Mouse (Mus musculus): ENCODE measurements around the gene Pacsin3. TPM values are rescaled to one million over a fixed set of nuclear protein-coding genes. Genes with fewer than 3 reads are reported as not detected.
"Not testable (repeated sequence)": the region's sequence is repeated elsewhere in the genome, so short reads cannot be mapped to it uniquely, and the experiment has no call there.

Pacsin3 gene
- total RNA-seq (2021) = 100 to 1,000 TPM; 106 to 109 TPM
- long read RNA-seq, experiment 1, transcript Pacsin3-201 (11 exons, 1,862 nt) = major isoform, 12 of 160 reads
- long read RNA-seq, experiment 1, transcript Pacsin3-202 (10 exons, 1,867 nt) = minor isoform, 7 of 160 reads
- long read RNA-seq, experiment 1, transcript Pacsin3-215 (11 exons, 1,859 nt) = minor isoform, 5 of 160 reads
- long read RNA-seq, experiment 1, partial matches to known transcripts = 55 of 160 reads
- long read RNA-seq, experiment 1, other reads (novel, unspliced or antisense) = 79 of 160 reads
- long read RNA-seq, experiment 2, transcript Pacsin3-201 (11 exons, 1,862 nt) = major isoform, 8 of 111 reads
- long read RNA-seq, experiment 2, transcript Pacsin3-202 (10 exons, 1,867 nt) = minor isoform, 6 of 111 reads
- long read RNA-seq, experiment 2, partial matches to known transcripts = 53 of 111 reads
- long read RNA-seq, experiment 2, other reads (novel, unspliced or antisense) = 39 of 111 reads

DNA sequence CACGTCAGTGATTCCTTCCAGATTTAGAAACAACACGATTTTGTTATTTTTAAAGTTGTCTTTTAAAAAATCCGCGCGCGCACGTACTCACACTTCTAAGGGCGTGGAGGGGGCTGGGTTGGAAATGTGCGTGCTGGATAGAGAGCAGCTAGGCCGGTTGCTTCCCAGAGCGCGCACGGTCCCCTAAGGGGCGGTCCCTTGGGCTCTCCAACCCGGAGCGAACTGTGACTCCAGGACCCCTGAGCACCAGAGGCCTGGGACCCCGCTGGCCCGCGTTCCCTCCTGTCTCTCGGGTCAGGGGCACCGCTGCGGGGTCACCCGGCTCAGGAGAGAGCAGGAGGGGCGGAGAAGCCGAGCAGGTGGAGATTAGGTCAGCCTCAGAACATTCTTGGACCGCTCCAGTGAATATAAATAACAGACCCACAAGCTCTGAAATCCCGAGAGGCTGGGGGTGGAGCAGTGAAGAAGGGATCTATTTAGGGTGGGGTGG, at the start of gene Pacsin3:
Pacsin3 (plus strand) TSS at position 294 of the 490 bp plus-strand sequence.
- DNase-seq = peak; percentile 49 to 50
- intact Hi-C loops (cut with DNase I) = no loop called here

- no peak for DNase-seq
- intact Hi-C loops (cut with DNase I) = no loop called here
Measured at GRCm38 (mm10) chr2:91206254-91206775, 49.4 kb upstream of the Pacsin3 start.

DNA sequence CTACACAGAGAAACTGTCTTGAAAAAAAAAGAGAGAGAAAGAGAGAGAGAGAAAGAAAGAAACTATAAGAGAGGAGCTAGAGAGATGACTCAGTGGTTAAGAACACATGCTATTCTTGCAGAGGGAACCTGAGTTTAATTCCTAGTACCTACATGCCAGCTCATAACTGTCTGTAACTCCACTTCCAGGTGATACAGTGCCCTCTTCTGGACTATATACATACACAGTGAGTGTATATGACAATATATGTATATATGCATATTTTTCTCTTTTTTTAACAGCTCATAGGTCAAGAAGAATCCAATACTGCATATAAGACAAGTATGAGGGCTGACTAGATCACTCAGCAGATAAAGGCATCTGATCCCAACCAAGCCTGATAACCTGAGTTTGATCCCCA, 42.4 kb upstream of the Pacsin3 start:
- DNase-seq = no peak
- intact Hi-C loops (cut with DNase I) = no loop called here

GRCm38 (mm10) chr2:91217032-91217431, 38.7 kb upstream of the Pacsin3 start:
- intact Hi-C loops (cut with DNase I) = no loop called here
- no peak for DNase-seq

GRCm38 (mm10) chr2:91220501-91220900, 35.3 kb upstream of the Pacsin3 start:
- no peak for DNase-seq
- intact Hi-C loops (cut with DNase I) = no loop called here

- DNase-seq = no peak
- intact Hi-C loops (cut with DNase I) = no loop called here
Measured at GRCm38 (mm10) chr2:91223614-91224013, 32.1 kb upstream of the Pacsin3 start.

DNA sequence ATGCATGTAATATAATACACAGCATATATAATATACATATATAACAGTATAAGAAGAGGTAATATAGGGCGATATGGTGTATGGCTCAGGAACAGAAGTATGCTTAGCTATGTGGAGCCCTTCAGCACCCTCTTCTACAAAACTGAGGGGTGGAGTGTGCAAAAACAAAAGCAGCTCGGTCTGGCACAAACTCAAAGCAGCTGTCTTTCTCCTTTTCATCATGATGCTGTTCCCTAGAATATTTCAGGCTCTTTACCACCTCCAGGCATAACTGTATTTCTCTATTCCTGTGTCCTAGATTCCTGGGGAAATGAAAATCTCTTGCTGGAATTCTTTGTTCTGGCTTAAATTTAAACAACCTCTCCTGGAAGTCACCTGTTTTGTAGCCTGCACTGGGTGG, 26.0 kb upstream of the Pacsin3 start:
- DNase-seq = no peak
- intact Hi-C loops (cut with DNase I) = no loop called here

DNA sequence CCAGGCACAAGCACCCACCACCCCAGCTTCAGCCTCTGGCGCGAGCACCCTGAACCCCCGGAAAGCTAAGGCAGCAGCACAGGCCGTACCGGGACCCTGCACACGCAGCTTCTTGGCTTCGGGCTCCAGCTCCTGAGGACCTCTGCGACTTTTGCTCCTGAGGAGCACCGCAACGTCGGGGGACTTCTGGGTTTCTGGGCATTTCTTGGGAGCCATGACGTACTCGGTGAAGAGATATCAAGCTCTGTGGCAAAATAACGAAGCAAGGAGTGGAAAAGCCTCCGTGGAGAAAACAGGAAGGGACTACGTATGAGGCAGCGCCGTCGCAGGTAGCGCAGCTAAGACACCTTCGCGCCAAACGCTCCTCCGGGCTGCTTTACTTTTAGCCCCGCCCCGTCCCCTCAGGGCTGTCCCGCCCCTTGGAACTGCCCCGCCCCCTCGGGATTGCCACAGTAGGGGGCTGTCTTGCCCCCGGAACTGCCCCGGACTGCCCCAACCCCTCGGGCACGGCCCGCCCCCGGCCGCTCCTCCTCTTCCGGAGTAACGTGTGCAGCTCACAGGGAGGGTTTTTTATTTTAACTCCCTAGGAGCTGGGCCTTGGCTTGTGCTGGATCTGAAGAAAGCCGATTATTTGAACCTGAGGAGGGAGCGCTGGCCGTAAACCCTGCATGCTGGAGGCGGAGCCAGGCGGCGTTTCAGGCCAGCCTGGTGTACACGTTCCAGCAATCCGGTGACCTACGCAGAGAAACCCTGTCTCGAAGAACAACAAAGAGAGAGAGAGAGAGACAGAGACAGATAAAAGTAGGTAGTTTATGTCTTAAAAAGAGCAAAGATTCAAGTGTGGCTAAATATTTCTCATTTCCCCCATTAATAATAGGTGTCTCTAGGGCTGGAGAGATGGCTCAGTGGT, 18.9 kb upstream of the Pacsin3 start, which contains the start of gene Ddb2:
Ddb2 (minus strand) TSS at position 382 of the 910 bp plus-strand sequence.
- intact Hi-C loops (cut with DNase I) = loop anchor here (5.0 kb wide), 1 partner anchor 120 kb away; the partner anchor contains the start of gene Mybpc3
- DNase-seq = peak; percentile 94 to 95

DNA sequence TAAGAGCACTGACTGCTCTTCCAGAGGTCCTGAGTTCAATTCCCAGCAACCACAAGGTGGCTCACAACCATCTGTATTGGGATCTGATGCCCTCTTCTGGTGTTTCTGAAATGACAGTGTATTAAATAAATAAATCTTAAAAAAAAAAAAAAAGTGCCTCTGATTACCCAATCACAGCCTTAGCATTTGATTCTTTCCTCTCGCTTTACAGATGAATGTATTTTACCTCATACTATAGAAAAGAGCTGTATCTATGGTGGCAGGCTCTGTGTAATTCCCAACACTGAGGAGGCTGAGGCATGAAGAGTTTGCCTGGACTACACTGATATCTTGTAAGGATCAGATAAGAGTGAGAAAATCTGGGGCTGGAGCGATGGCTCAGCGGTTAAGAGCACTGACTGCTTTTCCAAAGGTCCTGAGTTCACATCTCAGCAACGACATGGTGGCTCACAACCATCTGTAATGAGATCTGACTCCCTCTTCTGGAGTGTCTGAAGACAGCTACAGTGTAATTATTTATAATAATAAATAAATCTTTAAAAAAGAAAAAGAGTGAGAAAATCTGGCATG, 18.2 kb upstream of the Pacsin3 start:
- DNase-seq = not testable (repeated sequence)
- intact Hi-C loops (cut with DNase I) = loop anchor here (5.0 kb wide), 1 partner anchor 120 kb away; the partner anchor contains the start of gene Mybpc3

DNA sequence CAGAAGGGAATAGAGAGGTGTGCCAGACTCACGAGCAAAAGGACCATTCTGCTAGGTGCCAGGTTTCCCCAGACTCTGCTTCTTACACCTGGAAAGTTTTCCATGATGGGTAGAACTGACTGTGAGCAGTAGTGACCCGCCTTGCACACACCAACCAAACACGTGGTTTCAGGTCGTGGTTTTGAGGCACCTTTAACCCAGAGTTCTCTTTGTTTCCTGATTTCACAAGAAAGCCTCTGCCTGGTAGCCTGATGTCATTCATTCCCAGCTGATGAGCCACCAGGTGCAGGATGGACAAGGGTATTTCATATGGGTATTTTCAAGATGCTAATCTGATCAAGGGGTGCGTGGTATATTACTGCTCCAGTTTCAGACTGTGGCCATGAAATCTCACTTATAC, 13.2 kb upstream of the Pacsin3 start:
- intact Hi-C loops (cut with DNase I) = no loop called here
- DNase-seq = no peak

DNA sequence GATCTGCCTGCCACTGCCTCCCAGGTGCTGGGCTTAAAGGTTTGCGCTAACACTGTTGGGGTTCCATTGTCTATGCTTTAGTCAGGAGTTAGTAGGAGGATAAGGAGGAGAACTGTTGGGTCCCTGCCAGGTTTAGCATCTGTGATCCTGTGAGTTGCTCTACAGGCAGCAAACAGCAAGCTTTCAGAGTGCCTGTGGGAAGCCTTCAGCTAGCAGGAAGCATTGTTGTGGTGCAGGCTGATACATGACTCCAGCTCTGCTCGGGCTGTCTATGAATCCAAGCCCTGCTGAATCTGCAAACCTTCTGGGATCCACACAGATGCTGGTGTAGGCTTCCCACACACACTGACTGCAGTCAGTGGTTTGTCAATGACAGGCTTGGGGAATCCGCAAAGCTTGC, 12.3 kb upstream of the Pacsin3 start:
- intact Hi-C loops (cut with DNase I) = no loop called here
- DNase-seq = no peak

- DNase-seq = no peak
- intact Hi-C loops (cut with DNase I) = no loop called here
Measured at GRCm38 (mm10) chr2:91244557-91245228, 11.1 kb upstream of the Pacsin3 start.

GRCm38 (mm10) chr2:91248366-91248765, 7.4 kb upstream of the Pacsin3 start:
- DNase-seq = no peak

DNA sequence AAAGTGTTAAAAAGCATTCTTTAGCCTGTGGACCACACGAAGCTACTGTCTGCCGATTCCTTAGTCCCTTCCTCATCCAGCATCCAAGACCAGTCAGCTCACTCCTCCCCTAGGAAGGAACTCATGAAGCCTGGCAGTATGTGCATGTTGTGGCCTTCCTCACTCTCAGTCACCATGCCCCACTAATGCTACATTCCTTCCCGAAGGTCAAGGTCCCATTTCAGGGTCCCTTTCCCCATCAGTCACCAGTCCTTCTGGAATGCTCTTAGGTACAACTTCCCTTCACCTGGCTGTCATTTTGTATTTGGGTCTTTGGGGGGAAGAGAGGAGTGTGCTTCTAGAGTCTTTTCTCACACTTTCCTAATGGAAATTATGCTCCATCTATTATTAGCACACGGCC, 3.8 kb upstream of the Pacsin3 start:
- intact Hi-C loops (cut with DNase I) = no loop called here
- no peak for DNase-seq

More at GRCm38 (mm10) chr2:91248366-91248765, 7.4 kb upstream of the Pacsin3 start:
- intact Hi-C loops (cut with DNase I) = no loop called here

GRCm38 (mm10) chr2:91252512-91252911, 3.2 kb upstream of the Pacsin3 start:
- intact Hi-C loops (cut with DNase I) = no loop called here
- DNase-seq = no peak

- no peak for DNase-seq
- intact Hi-C loops (cut with DNase I) = no loop called here
Measured at GRCm38 (mm10) chr2:91254725-91255380, 901 bp upstream of the Pacsin3 start.

DNA sequence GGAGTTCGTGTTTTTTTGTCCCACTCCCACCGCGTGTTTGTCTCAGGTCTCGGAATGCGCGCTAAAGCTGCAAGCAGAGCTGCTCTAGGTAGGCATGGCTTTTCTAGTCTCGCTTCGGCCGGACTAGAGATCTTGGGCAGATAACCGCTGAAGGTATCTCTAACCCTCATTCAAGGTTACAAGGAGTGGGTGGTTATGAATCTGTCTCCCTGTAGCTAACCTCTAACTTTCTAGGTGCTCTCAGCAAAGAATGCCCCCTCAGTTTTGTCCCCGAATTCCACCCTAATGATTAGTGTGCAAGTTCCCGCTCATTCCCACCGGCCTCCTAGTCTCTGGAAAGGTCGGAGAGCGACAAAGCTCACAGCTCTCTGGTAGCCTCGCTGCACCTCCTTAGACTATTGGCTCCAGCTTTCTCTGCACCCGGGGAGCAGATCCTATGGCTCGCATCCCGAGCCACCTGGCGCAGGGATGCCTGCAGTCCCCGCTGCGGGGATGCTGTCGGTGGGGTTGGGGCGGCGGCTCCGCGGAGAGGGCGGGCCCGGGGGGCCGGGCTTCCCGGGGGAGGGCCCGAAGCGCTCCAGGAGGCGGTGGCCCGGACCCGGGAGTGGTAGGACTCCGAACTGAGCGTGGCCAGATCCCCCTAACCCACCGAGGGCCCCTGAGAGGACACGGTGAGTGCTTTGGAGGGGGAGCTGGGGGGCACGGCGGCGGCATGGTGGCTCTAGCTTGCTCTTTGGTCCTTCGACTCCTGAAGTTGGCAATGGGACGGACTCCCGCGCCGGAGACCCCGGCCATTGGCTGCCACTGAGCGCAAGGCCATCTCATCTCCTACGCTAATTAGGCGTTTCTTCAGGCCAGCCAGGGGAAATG, 737 bp downstream of the Pacsin3 start:
- DNase-seq = peak; percentile 76 to 77
- intact Hi-C loops (cut with DNase I) = no loop called here
